Mouse (Mus musculus) intestine, embryonic 14.5 days (tissue): ENCODE measurements around the gene B3galnt1. TPM values are rescaled to one million over a fixed set of nuclear protein-coding genes. Genes with fewer than 3 reads are reported as not detected.

Experiments used
- ATAC-seq: fragments of 200-750 bp; cut with Nextera tagmentation; replicated peaks from 2 replicates; pipeline ENCODE4 v1.8.0; 2017; ENCODE audit warnings: low read depth, moderate number of reproducible peaks, moderate TSS enrichment, moderate library complexity; ENCODE audit not compliant: low FRiP score, low TSS enrichment
- DNase-seq: peaks from one replicate; pipeline ENCODE4 v3.0.0-alpha.2; 2018; ENCODE audit warnings: low spot score
- H3K27ac ChIP-seq: fragments of 300-500 bp; sonication (generic); 2 replicates; pipeline ENCODE4 v1.5.1; 2014; ENCODE audit warnings: low read depth, mild to moderate bottlenecking, control low read depth
- H3K27me3 ChIP-seq: fragments of 300-500 bp; sonication (generic); replicated peaks from 2 replicates; pipeline ENCODE4 v1.6.1; 2014; ENCODE audit warnings: low read length, control low read depth; ENCODE audit not compliant: control insufficient read depth, insufficient read depth
- H3K36me3 ChIP-seq: fragments of 300-500 bp; sonication (generic); 2 replicates; pipeline ENCODE4 v1.6.1; 2014; ENCODE audit warnings: low read length, control low read depth; ENCODE audit not compliant: control insufficient read depth, insufficient read depth
- H3K4me1 ChIP-seq: fragments of 300-500 bp; sonication (generic); replicated peaks from 2 replicates; pipeline ENCODE4 v1.6.1; 2014; ENCODE audit warnings: low read length, control low read depth, mixed read lengths; ENCODE audit not compliant: control insufficient read depth, insufficient read depth
- H3K4me2 ChIP-seq: fragments of 300-500 bp; sonication (generic); 2 replicates; pipeline ENCODE4 v1.6.1; 2014; ENCODE audit warnings: low read length
- H3K4me3 ChIP-seq: fragments of 300-500 bp; sonication (generic); 2 replicates; pipeline ENCODE4 v1.5.1; 2014; ENCODE audit warnings: low read depth, low read length, control low read depth, mixed read lengths
- H3K9ac ChIP-seq: fragments of 300-500 bp; sonication (generic); 2 replicates; pipeline ENCODE4 v1.6.1; 2014; ENCODE audit warnings: mild to moderate bottlenecking, low read length
- H3K9me3 ChIP-seq: fragments of 300-500 bp; sonication (generic); 2 replicates; pipeline ENCODE4 v1.6.1; 2016; ENCODE audit warnings: low read length, control low read depth; ENCODE audit not compliant: control insufficient read depth
- WGBS: fragments of 180-500 bp; shearing (Covaris S2); extraction: QIAGEN DNeasy Blood & Tissue Kit; methylation state at CpG from one replicate; pipeline ENCODE4 v1.1.7; 2014; 5-methylcytosine and 5-hydroxymethylcytosine counted together
- polyA plus RNA-seq: library from polyadenylated mRNA; unstranded; fragments of >200 nt; fragmentation: Nextera tagmentation; extraction: Ambion mirVana; gene quantifications from 2 replicates; pipeline ENCODE4 v1.2.1, GENCODE M21; 2014

Gene B3galnt1
- polyA plus RNA-seq, result 36.5 and 43.6 TPM in 2 replicates

GRCm38 (mm10) chr3:69598261-69599165, at the start of gene B3galnt1:
Gene B3galnt1 (minus strand): TSS chr3:69598960.
- WGBS, result under 1% methylated on average over 77 of the region's 99 CpGs

GRCm38 (mm10) chr3:69634521-69634920, 35.8 kb upstream of the B3galnt1 start:
- Histone ChIP-seq H3K9me3 (no peaks in the 10 kb centered on the region), H3K4me2 (no peak overlapping the region), H3K27ac (no peak overlapping the region), H3K36me3 (no peaks in the 10 kb centered on the region), H3K27me3 (no peaks in the 10 kb centered on the region), H3K4me1 (no peaks in the 10 kb centered on the region), H3K4me3 (no peak overlapping the region), H3K9ac (no peak overlapping the region)
- no peak for DNase-seq
- WGBS, result 83% methylated on average over 3 of the region's 3 CpGs
- no peak for ATAC-seq

More at GRCm38 (mm10) chr3:69598261-69599165, at the start of gene B3galnt1:
- Histone ChIP-seq H3K36me3 (no peaks in the 10 kb centered on the region), H3K4me3 (peak within 1 kb of the TSS; percentile 80), H3K27me3 (no peaks in the 10 kb centered on the region), H3K4me2 (peak within 1 kb of the TSS; percentile 74), H3K9me3 (no peaks in the 10 kb centered on the region), H3K9ac (peak within 1 kb of the TSS; percentile 77), H3K4me1 (peaks cover 4% of the 10 kb centered on the region; the same call in 1 of the 2 replicates), H3K27ac (peak within 1 kb of the TSS; percentile 69)
- DNase-seq (peak; percentile 83), ATAC-seq (peak; percentile 70)

- Histone ChIP-seq H3K9ac (no peak overlapping the region), H3K4me2 (no peak overlapping the region), H3K9me3 (no peaks in the 10 kb centered on the region), H3K36me3 (no peaks in the 10 kb centered on the region), H3K27ac (no peak overlapping the region), H3K27me3 (no peaks in the 10 kb centered on the region), H3K4me3 (no peak overlapping the region), H3K4me1 (no peaks in the 10 kb centered on the region)
- ATAC-seq, result no peak
- no peak for DNase-seq
- 78% methylated on average over 12 of the region's 12 CpGs for WGBS
Observed at GRCm38 (mm10) chr3:69633706-69634420, 35.1 kb upstream of the B3galnt1 start.

DNA sequence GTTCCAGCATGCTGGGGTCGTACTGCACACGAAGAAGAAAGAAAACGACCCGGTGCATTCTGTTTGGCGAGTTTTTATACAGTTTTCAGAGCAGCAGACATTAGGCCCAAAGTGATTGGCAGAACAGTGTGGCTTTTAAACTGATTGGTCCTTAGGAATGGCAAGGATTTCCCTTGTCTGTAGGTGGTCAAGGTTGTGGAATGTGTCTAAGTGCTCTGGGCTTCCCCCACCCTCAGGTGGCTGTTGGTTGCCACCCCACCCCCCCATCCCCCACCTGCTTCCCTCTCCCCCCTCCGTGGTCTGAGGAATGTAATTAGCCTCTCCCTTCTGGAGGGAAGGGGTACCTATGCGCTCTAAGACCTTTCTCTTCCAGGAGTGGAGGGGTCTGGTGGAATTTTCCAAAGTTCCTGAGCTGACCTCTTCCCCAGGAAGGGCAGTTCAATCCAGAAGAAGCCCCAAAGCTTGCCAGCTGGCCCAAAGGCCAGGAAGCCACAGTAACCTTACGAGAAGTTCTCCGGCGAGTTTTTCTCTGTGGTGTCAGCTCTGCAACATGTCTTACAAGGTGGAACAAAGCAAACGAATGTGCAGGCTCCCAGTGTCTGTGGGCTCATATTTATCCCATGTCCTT, 28.3 kb upstream of the B3galnt1 start:
- DNase-seq (no peak), ATAC-seq (no peak)
- Histone ChIP-seq H3K4me3 (no peak overlapping the region), H3K4me1 (no peaks in the 10 kb centered on the region), H3K27me3 (no peaks in the 10 kb centered on the region), H3K27ac (no peak overlapping the region), H3K9ac (no peak overlapping the region), H3K36me3 (no peaks in the 10 kb centered on the region), H3K4me2 (no peak overlapping the region), H3K9me3 (no peaks in the 10 kb centered on the region)
- WGBS, result 64% methylated on average over 11 of the region's 11 CpGs

- WGBS, result 73% methylated on average over 11 of the region's 11 CpGs
- H3K4me2 ChIP-seq, result no peak overlapping the region
- no peak overlapping the region for H3K9ac ChIP-seq
- H3K4me3 ChIP-seq, result no peak overlapping the region
- no peaks in the 10 kb centered on the region for H3K27me3 ChIP-seq
- DNase-seq (no peak), ATAC-seq (no peak)
- H3K4me1 ChIP-seq, result no peaks in the 10 kb centered on the region
- no peaks in the 10 kb centered on the region for H3K36me3 ChIP-seq
- H3K9me3 ChIP-seq, result no peaks in the 10 kb centered on the region
- H3K27ac ChIP-seq, result no peak overlapping the region
Observed at GRCm38 (mm10) chr3:69626213-69626962, 27.6 kb upstream of the B3galnt1 start.

DNA sequence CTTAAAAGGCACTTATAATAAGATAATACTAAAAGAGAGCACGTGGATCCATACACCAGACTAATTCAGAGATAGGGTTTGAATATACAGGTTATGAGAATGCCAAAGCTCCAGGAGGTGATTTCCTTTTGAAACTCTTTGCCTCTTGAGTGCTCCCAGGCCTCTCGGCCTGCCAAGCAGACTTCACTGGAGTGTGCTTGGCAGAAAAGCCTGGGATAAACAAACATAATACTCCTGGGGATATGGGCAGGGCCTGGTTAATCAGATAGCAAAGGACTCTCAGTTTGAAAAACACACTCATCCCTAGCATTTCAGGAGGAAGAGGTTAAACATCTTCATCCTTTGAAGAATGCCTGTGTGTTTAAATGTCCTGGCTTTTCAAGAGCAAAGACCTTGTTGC, 25.4 kb upstream of the B3galnt1 start:
- DNase-seq, result no peak
- H3K9ac ChIP-seq, result no peak overlapping the region
- no peaks in the 10 kb centered on the region for H3K9me3 ChIP-seq
- no peaks in the 10 kb centered on the region for H3K4me1 ChIP-seq
- no peak overlapping the region for H3K27ac ChIP-seq
- WGBS, result 78% methylated on average over 2 of the region's 2 CpGs
- H3K4me2 ChIP-seq, result no peak overlapping the region
- H3K27me3 ChIP-seq, result no peaks in the 10 kb centered on the region
- ATAC-seq, result no peak
- H3K4me3 ChIP-seq, result no peak overlapping the region
- no peaks in the 10 kb centered on the region for H3K36me3 ChIP-seq

- Histone ChIP-seq H3K9ac (no peak overlapping the region), H3K27me3 (no peaks in the 10 kb centered on the region), H3K36me3 (no peaks in the 10 kb centered on the region), H3K4me2 (no peak overlapping the region), H3K9me3 (0 out of 2 replicates have a peak, but pooled peaks cover 3% of the 10 kb centered on the region), H3K4me3 (no peak overlapping the region), H3K4me1 (no peaks in the 10 kb centered on the region), H3K27ac (no peak overlapping the region)
- 91% methylated on average over 5 of the region's 5 CpGs for WGBS
- DNase-seq, result no peak
- no peak for ATAC-seq
Observed at GRCm38 (mm10) chr3:69607909-69608308, 9.1 kb upstream of the B3galnt1 start.

DNA sequence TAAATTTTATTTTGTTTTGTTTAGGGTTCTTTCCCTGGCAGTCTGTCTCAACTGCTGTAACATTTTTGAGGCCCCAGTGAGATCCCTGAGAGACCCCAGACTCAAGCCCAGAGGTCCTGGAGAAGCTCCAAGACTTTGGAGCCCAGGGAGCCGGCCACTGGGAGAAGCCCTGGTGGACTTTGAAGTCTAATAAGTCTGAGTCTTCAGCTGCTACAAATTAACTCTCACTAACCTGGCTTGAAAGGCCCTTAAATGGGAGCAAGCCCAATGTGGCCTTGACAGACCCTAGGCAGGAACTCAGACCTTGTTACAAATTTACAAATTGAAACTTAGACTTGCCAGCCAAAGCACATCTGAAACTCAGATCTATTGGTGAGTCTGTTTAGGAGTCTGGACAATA, 8.7 kb upstream of the B3galnt1 start:
- 20% methylated on average over 1 of the region's 1 CpGs for WGBS
- no peak for ATAC-seq
- no peak overlapping the region for H3K9ac ChIP-seq
- no peaks in the 10 kb centered on the region for H3K27me3 ChIP-seq
- no peak overlapping the region for H3K27ac ChIP-seq
- H3K4me1 ChIP-seq, result no peaks in the 10 kb centered on the region
- H3K4me2 ChIP-seq, result no peak overlapping the region
- H3K36me3 ChIP-seq, result no peaks in the 10 kb centered on the region
- no peak for DNase-seq
- H3K4me3 ChIP-seq, result no peak overlapping the region
- no peaks in the 10 kb centered on the region for H3K9me3 ChIP-seq
